Mouse (Mus musculus) induced T-regulatory cell, adult 2 months (primary cell): ENCODE results near the gene Klhl3.

Source experiments
- DNase-seq: peaks from one replicate; pipeline ENCODE4 v3.0.0-alpha.2; 2012; ENCODE audit warnings: low read depth

Klhl3 gene

DNA sequence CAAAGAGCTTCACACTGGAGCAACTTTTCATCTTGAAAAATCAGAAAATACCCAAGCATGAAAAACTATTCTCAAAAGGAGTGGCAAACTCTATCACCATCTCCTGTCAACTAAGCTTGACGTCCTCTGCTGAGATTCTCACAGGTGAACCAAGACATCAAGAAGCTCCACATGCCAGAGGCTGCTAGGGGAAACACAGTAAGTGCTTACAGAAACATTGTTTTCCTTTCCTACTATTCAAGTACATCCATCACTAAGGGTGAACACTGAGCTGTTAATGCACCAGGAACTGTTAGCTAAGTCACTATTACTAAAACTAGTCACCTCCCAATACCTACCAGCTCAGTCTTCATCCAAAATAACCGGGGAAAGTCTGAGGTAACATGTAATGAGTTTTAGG is 11.6 kb upstream of the Klhl3 start:
- no peak for DNase-seq

DNA sequence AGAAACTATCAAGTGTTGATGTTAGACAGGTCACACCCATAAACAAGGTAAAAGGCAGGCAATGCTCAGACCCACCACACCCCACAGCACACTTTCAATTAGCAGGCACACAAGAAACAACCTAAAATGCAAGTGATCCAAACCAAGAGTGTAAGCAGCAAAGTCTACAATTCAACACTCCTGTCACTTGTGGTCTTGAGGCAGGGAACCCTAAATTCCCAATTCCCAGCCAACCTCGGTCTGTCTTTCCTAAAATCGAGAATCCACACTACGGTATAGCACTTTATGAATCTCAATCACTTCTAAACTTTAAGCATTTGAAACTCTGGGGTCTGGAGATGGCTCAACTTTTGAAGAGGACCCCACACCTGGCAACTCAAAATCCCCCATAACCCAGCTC is 10.9 kb upstream of the Klhl3 start:
- DNase-seq = no peak

DNA sequence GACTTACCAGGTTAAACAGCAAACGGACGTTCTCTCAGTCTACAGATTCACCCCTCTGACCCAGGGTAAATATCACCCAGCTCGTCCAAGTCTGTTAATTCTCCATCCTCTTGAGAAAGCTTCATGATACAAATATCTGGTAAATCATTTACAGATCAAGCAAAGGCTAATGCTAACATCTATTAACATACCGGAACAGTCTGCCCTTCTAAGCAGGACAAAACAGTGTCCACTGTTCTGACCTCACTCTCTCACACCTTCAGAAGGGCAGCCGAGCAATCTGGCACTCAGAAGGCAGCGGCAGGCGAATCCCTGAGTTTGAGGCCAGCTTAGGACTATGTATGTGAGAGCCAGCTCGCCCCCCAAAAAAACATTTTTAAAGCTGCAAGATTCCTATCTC is 10.0 kb upstream of the Klhl3 start:
- no peak for DNase-seq

DNA sequence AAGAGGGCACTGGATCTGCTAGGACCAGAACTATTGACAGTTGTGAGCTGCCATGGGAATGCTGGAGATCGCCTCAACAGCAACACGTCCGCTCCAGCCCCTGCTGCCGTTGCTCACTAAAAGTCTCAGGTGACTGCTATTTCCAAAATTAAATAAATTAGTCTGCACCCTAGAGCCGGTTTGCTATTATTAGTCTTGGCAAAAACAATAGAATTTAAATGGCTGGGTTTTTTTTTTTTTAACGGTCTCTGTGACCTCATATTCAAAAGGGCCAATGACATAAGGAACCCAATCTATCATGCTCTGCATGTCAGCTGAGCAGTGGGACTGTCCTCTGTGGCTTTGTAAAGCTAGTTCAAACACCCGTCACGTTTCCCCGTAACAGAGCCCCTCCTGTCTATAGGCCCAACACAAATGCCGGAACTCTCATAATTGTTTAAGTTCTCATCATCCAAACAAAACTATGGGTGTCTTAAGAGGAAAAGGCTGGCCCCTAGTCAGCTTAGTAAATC is 9.4 kb upstream of the Klhl3 start:
- DNase-seq = no peak

DNA sequence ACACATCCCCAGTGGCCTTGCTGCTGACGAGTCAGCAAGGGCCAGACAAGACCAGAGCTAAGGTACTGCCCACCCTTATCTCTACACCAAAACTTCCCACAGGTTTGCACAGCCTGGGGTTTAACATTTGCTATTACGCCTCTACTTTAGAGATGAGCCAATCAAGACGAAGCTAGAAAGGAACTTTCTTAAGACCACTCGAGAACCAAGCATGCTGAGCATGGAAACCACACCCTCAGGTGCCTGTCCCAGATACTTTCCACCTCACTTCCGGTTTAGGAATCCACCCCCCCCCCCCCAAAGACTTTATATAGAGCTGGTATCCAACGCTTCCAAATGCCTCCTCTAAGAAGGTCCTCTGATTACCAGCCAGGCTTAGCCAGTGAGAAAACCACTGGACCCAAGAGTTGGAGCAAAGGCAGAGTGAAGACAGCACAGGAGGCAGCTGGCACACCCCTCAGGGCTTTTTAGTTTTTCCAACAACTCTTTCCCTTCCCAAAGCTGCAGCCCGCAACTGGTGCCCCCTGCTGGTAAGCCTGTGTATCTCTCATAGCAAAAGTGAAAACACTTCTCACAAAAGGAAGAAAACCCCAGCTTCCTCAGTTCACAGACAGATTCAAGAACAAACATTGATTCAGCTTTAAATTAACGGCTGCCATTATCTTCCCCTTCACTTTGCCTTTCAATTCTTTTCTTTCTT is 4.1 kb upstream of the Klhl3 start:
- DNase-seq = peak; percentile 81

DNA sequence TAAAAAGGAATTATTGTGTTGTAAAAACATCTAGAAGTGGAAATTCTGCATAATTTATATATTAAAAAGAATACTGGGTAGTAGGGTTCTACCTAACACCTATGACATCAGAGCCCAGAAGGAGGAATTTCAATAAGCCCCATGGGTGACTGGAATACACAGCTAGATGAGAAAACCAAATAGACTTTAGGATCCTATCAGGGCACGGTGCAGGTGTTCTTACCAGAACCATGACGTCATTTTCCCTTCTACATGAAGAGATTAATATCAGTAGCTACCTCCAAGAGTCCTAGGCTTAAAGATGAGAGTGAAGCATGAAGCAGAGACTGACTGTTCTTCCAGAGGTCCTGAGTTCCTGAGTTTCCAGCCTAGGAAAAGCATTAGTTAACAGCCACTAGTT is 3.4 kb upstream of the Klhl3 start:
- peak; percentile 31 for DNase-seq

DNA sequence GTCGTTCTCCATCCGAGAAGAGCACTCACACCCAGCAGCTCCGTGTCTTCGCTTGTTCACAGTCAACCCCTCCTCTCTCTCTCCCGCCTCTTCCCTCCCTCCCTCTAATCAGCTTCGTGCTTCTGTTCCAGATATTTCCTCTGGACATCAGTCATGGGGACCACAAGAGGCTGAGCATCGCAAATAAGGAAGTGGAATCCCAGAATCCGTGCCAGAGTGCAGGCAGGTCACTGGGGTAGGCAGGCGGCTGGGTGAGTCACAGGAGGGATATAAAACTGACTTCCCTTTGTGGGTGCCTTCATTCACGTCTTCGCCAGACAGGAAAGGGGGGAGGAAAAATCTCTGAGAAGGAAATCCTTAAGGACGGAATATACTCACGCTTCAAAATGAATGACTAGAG is 1.8 kb upstream of the Klhl3 start:
- no peak for DNase-seq

DNA sequence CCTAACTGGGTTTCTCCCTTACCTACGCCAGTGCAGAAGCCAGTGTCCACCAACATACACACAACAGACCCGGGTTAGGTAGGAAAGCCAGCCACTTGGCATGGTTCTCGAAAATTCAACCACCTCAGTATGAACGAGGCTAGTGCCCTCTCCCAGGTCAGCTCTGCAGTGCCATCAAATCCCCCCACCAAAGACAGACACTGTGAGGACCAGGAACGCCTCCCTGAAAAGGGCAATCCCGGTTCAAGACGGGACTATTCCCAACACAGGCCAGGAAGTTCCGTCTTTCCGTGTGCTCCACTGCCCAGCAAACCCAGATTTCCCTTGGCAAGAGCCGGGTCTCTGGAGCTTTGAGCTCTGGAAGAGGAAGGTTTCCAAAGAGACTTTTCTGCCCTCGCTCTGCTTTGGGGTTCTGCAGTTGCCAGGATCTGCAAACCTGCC is 771 bp downstream of the Klhl3 start:
- DNase-seq = peak; percentile 35

DNA sequence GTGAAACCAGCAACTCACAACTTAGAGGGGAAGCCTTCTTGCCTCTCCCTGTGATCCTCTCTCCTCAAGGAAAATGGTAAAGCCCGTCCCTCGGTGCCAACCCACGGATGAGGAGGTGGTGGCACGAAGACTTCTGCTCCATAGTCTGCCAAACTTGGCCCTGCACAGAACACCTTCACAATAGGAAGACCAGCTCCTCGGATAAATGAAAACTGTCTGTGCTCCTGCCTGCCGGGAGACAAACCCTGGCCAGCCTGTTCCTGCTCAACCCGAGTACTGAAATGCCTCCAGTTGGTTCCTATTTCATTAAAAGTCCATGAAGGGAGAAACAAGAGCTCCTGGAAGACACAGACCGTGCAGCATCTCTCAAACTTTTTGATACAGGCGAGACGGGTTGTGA is 1.2 kb downstream of the Klhl3 start:
- no peak for DNase-seq

DNA sequence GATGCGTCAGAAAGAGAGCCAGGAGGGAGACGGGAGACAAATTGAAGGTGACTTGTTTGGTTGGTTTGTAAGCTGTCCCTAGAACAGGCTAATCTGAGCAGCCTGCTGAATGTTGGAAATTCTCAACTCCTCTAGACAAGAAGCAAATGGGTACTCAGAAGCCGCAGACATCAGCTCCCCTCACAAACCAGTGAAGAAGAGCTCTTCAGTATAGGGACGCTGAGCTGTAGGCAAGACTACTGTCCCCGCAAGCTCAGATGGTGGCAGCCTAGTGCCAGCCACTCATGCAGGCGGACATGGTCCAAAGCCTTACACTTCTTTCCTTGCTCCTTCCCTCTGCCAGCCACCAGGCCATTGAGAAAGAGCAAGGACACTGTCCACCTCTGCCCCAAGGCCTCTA is 2.1 kb downstream of the Klhl3 start:
- DNase-seq = no peak

DNA sequence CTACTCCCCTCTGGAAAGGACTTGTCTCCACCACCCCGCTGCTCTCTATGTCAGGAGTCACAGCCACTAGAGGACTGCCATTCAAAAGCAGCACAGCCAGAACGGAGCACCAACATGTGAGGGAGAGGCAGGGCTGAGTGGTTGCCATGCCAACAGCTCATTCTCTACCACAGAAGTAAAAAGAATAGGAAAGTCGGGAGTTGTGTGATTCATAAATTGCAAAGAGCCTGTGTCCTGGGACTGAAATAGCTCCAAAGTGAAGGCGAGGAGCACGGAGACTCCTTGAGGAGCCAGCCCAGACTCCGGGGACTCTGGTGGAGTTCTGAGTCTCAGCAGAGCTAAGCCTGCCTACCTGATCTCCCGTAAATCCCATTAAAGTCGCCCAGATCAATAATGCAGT is 22.7 kb downstream of the Klhl3 start:
- DNase-seq = no peak

DNA sequence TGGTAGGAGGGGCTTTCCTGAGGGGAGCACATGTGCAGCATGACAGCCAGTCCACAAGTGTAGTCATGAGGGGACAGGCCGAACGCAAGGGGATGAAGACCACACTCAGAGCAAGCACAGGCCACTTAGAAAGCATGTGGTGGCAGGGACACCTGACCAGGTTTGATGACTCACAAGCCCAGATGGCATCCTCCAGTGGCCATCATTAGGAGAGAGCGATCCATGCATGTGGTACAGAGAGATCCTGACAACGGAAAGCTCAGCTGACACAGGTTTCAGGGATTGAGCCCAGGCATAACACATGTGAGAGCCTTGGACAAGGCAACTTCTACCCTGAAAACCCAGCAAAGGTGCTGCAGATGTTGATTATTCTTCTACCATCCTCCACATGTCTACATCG is 29.0 kb downstream of the Klhl3 start:
- no peak for DNase-seq

DNA sequence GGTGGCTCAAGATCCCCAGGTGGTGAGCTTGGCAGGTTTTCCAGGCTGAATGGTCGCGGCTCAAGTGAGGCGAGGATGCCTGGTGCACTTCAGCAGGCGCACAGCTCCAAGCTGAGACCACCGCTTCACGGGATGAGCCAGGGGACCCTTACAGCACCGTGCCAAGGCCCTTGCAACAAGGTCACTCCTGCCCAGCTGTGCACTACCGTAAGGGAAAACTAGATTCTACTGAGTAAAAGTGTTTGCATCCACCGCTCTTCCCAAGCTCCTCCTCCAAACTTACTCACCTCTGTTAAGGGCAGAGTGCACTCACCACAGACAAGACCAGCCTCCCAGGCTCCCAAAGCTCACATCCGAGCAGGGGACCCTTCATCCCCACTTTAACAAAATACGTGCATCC is 29.9 kb downstream of the Klhl3 start:
- no peak for DNase-seq

DNA sequence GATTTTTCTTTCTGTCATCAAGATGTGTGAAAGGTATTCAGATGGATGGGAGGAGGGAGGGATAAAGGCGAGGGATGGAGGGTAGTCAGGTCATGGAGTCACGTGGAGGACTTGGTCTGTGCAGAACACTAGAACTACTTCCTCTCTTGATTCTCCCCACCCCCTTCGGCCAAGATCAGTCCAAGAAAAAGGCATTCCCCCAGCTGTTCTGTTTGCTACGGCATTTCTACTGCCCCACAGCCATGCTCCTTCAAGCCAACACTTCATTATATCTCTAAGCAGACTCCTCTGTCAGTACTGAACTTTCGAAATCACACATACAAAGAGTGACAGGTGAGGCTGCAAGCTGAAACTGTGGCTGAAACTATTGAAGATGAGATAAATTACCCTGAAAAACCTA is 30.3 kb downstream of the Klhl3 start:
- no peak for DNase-seq

DNA sequence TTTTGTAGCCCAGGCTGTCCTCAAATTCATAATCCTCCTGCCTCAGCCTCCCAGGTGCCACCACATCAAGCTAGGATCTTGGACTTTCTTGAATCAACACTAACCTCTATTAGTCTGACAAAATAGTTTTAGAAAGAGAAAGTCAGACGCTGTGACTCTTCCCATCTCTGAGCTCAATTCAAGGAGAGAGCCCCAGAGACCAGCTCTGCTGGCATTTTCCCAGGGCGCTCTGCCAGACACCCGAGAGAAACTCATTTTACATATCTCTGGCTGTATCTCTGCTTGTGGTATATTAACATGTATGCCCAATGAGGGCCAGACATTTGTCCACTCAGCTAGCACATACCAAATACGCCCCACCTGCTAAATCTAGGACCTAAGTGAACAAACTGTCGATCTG is 35.0 kb downstream of the Klhl3 start:
- DNase-seq = no peak

DNA sequence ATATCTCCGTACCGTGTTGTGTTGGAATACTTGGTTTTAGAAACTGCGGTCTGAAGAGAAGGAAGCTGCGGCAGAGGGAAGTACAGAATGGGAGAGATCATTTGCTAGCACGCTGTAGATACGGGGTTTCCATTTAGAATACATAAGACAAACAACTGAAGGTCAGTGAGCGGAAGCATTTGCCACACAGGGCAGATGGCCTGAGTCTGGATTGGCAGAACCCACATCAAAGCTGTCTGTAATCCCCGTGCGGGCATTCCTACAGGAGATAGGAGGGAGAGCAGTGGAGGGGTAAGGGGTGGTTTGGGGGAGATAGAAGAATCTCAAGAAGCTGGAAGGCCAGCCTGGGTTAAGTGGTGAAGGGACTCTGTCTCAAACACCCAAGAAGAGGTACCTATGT is 38.5 kb downstream of the Klhl3 start:
- DNase-seq = no peak

DNA sequence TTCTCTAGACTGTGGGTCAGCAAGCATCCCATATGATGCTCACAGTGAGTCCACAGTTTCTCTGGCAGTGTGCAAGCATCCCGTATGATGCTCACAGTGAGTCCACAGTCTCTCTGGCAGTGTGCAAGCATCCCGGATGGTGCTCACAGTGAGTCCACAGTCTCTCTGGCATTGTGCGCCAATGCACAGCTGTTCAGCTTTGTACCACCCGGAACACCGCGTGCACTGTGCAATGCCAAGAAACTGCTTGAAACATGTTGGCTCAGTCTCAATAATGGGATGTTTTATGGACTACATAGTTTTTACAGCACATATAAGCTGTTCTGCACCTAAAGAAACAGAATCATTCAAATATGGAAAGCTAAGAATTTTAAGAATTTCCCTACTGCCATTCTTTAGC is 38.9 kb downstream of the Klhl3 start:
- no peak for DNase-seq

DNA sequence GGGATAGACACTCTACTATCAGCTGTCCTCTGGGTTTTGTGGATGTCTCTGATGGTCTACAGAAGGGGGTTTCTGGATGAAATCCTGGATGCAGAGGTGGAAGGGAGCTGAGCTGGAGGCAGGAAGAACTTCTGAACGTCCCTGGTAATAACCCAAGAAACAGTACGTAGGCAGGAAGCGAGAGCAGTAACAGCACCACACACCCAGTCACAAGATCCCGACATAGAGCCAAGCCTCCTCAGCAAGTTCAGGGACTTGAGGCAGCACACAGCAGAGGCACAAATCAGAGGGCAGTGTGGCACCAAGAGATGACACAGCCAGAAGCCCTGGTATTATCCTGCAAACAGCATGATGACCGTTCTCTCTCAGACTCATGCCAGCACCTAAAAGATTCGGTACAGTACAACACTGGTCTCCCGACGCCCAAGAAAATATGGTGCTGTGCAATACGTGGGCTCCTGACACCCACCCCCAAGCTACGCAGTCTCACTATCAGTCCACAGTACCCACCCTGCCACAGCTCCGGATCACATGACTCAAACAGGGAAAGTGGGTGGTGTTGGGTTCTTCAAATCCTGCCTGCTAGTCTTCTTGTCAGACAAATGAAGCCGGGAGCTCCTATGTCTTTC is 40.0 kb downstream of the Klhl3 start:
- no peak for DNase-seq

DNA sequence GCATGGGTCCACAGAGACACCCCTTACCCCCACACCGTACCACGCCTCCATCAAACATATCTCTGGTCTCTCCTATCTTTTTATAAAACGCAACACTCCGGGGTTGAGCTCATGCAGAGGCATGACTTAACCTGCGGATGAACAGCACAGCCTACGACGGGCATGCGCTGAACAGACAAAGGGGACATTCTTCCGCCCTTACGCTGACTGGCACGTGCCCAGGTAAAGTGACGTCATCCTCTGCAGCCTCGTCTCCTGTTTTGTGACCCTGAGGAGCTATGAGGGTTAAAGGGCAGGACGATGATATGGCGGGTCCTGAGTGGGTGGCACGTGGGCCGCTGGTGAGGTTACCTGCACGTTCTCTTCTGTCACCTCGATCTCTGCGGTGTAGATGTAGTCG is 42.2 kb downstream of the Klhl3 start:
- DNase-seq = no peak

DNA sequence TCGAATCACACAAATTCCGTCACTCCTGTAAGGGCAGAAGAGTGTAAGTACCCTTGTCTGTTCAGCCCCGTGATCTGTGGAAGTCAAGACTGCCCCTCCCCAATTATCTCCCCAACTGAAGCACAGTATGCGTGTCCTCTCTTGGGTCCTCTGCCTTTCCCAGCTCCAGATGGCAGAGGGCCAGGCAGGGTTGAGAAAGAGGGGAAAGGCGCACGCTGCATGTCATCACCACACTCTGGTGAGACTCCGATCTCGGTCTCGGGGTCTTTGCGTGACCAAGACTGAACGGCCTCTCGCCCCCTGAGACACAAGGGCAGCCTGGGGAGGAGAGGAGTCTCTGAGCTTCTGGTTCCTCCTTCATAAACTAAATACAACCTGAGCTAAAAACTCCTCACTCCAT is 42.9 kb downstream of the Klhl3 start:
- DNase-seq = no peak

DNA sequence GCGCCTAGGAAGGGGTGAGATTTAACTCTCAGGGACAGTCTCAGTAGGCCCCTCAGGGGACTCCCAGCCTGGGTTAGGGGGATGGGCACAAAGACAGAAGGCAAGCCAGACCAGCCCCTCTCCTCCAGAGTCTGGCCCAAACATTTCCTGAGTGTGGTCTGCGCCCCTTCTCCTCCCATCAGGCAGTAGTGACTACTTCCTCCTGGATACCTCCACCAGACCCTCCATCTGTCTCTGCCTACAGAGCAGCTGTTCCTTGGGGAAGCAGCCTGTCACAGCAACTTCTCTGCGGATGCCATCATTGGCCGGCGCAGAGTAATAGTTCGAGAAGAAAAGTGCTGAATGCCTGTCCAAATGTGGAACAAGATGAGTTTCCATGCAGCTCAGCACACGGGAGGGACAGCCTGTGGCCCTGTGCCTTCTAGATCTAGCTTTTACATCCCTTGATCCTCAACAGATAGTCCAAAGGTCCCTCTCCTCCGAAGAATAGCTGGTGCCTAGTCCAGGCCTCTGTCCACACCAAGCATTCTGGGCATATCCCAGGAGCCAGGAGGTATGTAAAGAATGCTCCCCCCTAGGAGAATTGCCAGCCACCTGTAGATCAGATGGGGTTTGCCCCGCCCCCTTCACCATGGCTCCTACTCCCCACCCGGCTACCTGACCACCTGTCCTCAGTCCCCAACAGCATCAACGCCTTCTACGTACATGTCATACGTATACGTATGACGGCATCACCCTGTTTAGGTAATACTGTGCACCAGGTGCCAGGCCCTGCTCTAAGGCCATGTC is 44.8 kb downstream of the Klhl3 start:
- no peak for DNase-seq

DNA sequence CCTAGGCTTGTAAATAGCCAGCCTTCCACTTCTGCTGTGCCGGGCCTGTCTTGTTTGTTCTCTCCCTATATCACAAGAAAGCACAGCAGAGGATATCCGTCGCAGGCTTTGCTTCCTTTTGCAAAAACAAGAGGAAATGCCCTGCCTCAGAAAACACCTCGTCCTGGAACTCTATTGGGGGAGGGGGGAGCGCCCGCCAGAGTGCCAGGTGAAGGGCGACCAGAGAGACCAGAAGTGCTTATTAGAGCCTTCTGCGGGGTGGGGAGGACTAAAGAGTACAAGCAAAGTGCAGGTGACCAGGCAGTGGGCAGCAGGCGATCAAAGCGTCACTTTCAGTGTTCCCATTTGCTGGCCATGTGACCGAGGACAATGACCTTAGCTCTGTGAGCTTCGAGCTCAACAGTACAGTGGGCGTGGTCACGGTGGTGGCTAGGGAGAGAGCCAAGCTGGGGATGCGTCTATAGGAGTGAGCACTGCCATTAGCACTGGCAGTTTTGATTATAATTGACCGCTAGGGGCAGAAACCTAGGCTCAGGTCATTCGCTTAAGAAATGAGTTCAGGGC is 45.8 kb downstream of the Klhl3 start:
- DNase-seq = peak; percentile 77
